Mouse (Mus musculus) stomach, embryonic 15.5 days (tissue): Measurements from ENCODE around the gene Hoxa9. TPM values are rescaled to one million over a fixed set of nuclear protein-coding genes. Genes with fewer than 3 reads are reported as not detected.

Source experiments
- ATAC-seq: fragments of 200-750 bp; cut with Nextera tagmentation; 2 replicates; pipeline ENCODE4 v1.8.0; 2017; ENCODE audit warnings: low read depth, moderate number of reproducible peaks, moderate TSS enrichment; ENCODE audit not compliant: insufficient read depth, low FRiP score
- H3K27ac ChIP-seq: fragments of 300-500 bp; sonication (generic); 2 replicates; pipeline ENCODE4 v1.5.1; 2015; ENCODE audit warnings: mild to moderate bottlenecking, inconsistent platforms
- H3K27me3 ChIP-seq: fragments of 300-500 bp; sonication (generic); replicated peaks from 2 replicates; pipeline ENCODE4 v1.6.1; 2015; ENCODE audit warnings: inconsistent platforms
- H3K36me3 ChIP-seq: fragments of 300-500 bp; sonication (generic); 2 replicates; pipeline ENCODE4 v1.6.1; 2015; ENCODE audit warnings: inconsistent platforms
- H3K4me1 ChIP-seq: fragments of 300-500 bp; sonication (generic); 2 replicates; pipeline ENCODE4 v1.6.1; 2015; ENCODE audit warnings: inconsistent platforms
- H3K4me2 ChIP-seq: fragments of 300-500 bp; sonication (generic); 2 replicates; pipeline ENCODE4 v1.6.1; 2015; ENCODE audit warnings: mild to moderate bottlenecking, inconsistent platforms
- H3K4me3 ChIP-seq: fragments of 300-500 bp; sonication (generic); replicated peaks from 2 replicates; pipeline ENCODE4 v1.5.1; 2015; ENCODE audit warnings: inconsistent platforms
- H3K9ac ChIP-seq: fragments of 300-500 bp; sonication (generic); 2 replicates; pipeline ENCODE4 v1.6.1; 2015; ENCODE audit warnings: inconsistent platforms
- H3K9me3 ChIP-seq: fragments of 300-500 bp; sonication (generic); 2 replicates; pipeline ENCODE4 v1.6.1; 2016; ENCODE audit warnings: inconsistent platforms
- WGBS: fragments of 180-500 bp; shearing (Covaris S2); methylation state at CpG from one replicate; pipeline ENCODE4 v1.1.7; 2015; 5-methylcytosine and 5-hydroxymethylcytosine counted together
- polyA plus RNA-seq: library from polyadenylated mRNA; unstranded; fragments of >200 nt; fragmentation: Nextera tagmentation; extraction: Ambion mirVana; gene quantifications from 2 replicates; pipeline ENCODE4 v1.2.1, GENCODE M21; 2015

Hoxa9 gene
- polyA plus RNA-seq, 1 experiment from 2014 or later, result 1.9 TPM

- peak overlapping the region; percentile 41 for H3K4me2 ChIP-seq
- peak overlapping the region; percentile 71; the same call in 1 of the 2 replicates for H3K27ac ChIP-seq
- H3K4me1 ChIP-seq, result peaks cover 53% of the 10 kb centered on the region
- H3K9ac ChIP-seq, result no peak overlapping the region; the same call in 1 of the 2 replicates
- no peak overlapping the region; the same call in 1 of the 2 replicates for H3K4me3 ChIP-seq
- H3K36me3 ChIP-seq, result no peaks in the 10 kb centered on the region
- 26% methylated on average over 10 of the region's 10 CpGs for whole genome bisulfite sequencing
- H3K9me3 ChIP-seq, result no peaks in the 10 kb centered on the region
- H3K27me3 ChIP-seq, result peaks cover 2% of the 10 kb centered on the region; the same call in 1 of the 2 replicates
- no peak for ATAC-seq
These were observed 47.4 kb downstream of the Hoxa9 start for GRCm38 (mm10) chr6:52183311-52184080.

GRCm38 (mm10) chr6:52182793-52183192 lies 48.1 kb downstream of the Hoxa9 start:
- Histone ChIP-seq H3K4me1 (peaks cover 53% of the 10 kb centered on the region), H3K4me2 (no peak overlapping the region), H3K4me3 (no peak overlapping the region), H3K27me3 (peaks cover 2% of the 10 kb centered on the region; the same call in 1 of the 2 replicates), H3K36me3 (no peaks in the 10 kb centered on the region), H3K9me3 (no peaks in the 10 kb centered on the region), H3K9ac (no peak overlapping the region; the same call in 1 of the 2 replicates), H3K27ac (peak overlapping the region; percentile 71; the same call in 1 of the 2 replicates)
- 67% methylated on average over 1 of the region's 1 CpGs for WGBS
- no peak for ATAC-seq

- 45% methylated on average over 2 of the region's 2 CpGs for WGBS
- H3K36me3 ChIP-seq, result no peaks in the 10 kb centered on the region
- H3K27ac ChIP-seq, result no peak overlapping the region
- ATAC-seq, result no peak
- H3K9me3 ChIP-seq, result no peaks in the 10 kb centered on the region
- no peak overlapping the region for H3K4me3 ChIP-seq
- H3K4me1 ChIP-seq, result peaks cover 49% of the 10 kb centered on the region
- H3K27me3 ChIP-seq, result peaks cover 2% of the 10 kb centered on the region; the same call in 1 of the 2 replicates
- H3K4me2 ChIP-seq, result 0 out of 2 replicates have a peak overlapping the region, but pooled peaks have one; percentile 2
- no peak overlapping the region for H3K9ac ChIP-seq
These were observed 48.9 kb downstream of the Hoxa9 start for GRCm38 (mm10) chr6:52182030-52182429.

GRCm38 (mm10) chr6:52180726-52181125 lies 50.2 kb downstream of the Hoxa9 start:
- WGBS, result 40% methylated on average over 3 of the region's 3 CpGs
- no peak overlapping the region; the same call in 1 of the 2 replicates for H3K9ac ChIP-seq
- peak overlapping the region; percentile 96 for H3K27ac ChIP-seq
- no peaks in the 10 kb centered on the region for H3K36me3 ChIP-seq
- H3K27me3 ChIP-seq, result 0 out of 2 replicates have a peak, but pooled peaks cover 2% of the 10 kb centered on the region
- peaks cover 41% of the 10 kb centered on the region for H3K4me1 ChIP-seq
- no peaks in the 10 kb centered on the region for H3K9me3 ChIP-seq
- H3K4me2 ChIP-seq, result peak overlapping the region; percentile 59
- no peak for ATAC-seq
- H3K4me3 ChIP-seq, result peak overlapping the region; percentile 60

- 21% methylated on average over 11 of the region's 11 CpGs for WGBS
- Histone ChIP-seq H3K4me2 (peak overlapping the region; percentile 59), H3K36me3 (no peaks in the 10 kb centered on the region), H3K9me3 (no peaks in the 10 kb centered on the region), H3K27ac (peak overlapping the region; percentile 96), H3K27me3 (0 out of 2 replicates have a peak, but pooled peaks cover 2% of the 10 kb centered on the region), H3K9ac (peak overlapping the region; percentile 19; the same call in 1 of the 2 replicates), H3K4me1 (peaks cover 37% of the 10 kb centered on the region), H3K4me3 (peak overlapping the region; percentile 60)
- no peak for ATAC-seq
These were observed 50.6 kb downstream of the Hoxa9 start for GRCm38 (mm10) chr6:52180213-52180710.

- Histone ChIP-seq H3K9ac (peak overlapping the region; percentile 19), H3K27me3 (0 out of 2 replicates have a peak, but pooled peaks cover 2% of the 10 kb centered on the region), H3K4me1 (peaks cover 34% of the 10 kb centered on the region), H3K36me3 (no peaks in the 10 kb centered on the region), H3K27ac (peak overlapping the region; percentile 96), H3K4me3 (peak overlapping the region; percentile 60), H3K9me3 (no peaks in the 10 kb centered on the region), H3K4me2 (peak overlapping the region; percentile 59)
- ATAC-seq, result no peak
- WGBS, result 12% methylated on average over 10 of the region's 10 CpGs
These were observed 51.2 kb downstream of the Hoxa9 start for GRCm38 (mm10) chr6:52179690-52180089.

- no peaks in the 10 kb centered on the region for H3K27me3 ChIP-seq
- no peak for ATAC-seq
- H3K4me3 ChIP-seq, result peak overlapping the region; percentile 60
- H3K9ac ChIP-seq, result peak overlapping the region; percentile 24; the same call in 1 of the 2 replicates
- WGBS, result 8% methylated on average over 4 of the region's 4 CpGs
- peak overlapping the region; percentile 96 for H3K27ac ChIP-seq
- no peaks in the 10 kb centered on the region for H3K36me3 ChIP-seq
- H3K4me1 ChIP-seq, result peaks cover 28% of the 10 kb centered on the region
- H3K9me3 ChIP-seq, result no peaks in the 10 kb centered on the region
- H3K4me2 ChIP-seq, result peak overlapping the region; percentile 59
These were observed 51.8 kb downstream of the Hoxa9 start for GRCm38 (mm10) chr6:52178918-52179665.

GRCm38 (mm10) chr6:52177806-52178205 lies 53.1 kb downstream of the Hoxa9 start:
- 15% methylated on average over 9 of the region's 9 CpGs for WGBS
- ATAC-seq, result no peak
- Histone ChIP-seq H3K9me3 (no peaks in the 10 kb centered on the region), H3K27ac (peak overlapping the region; percentile 96), H3K4me1 (peaks cover 15% of the 10 kb centered on the region; the same call in 1 of the 2 replicates), H3K27me3 (no peaks in the 10 kb centered on the region), H3K36me3 (no peaks in the 10 kb centered on the region), H3K9ac (peak overlapping the region; percentile 66; the same call in 1 of the 2 replicates), H3K4me2 (peak overlapping the region; percentile 59), H3K4me3 (peak overlapping the region; percentile 60)

- H3K36me3 ChIP-seq, result no peaks in the 10 kb centered on the region
- no peak for ATAC-seq
- H3K4me3 ChIP-seq, result peak within 1 kb of the TSS; percentile 60
- 0 out of 2 replicates have a peak, but pooled peaks cover 5% of the 10 kb centered on the region for H3K27me3 ChIP-seq
- H3K9ac ChIP-seq, result peak within 1 kb of the TSS; percentile 71; the same call in 1 of the 2 replicates
- WGBS, result 2% methylated on average over 36 of the region's 36 CpGs
- no peaks in the 10 kb centered on the region for H3K9me3 ChIP-seq
- H3K27ac ChIP-seq, result peak within 1 kb of the TSS; percentile 96
- H3K4me1 ChIP-seq, result peaks cover 20% of the 10 kb centered on the region
- H3K4me2 ChIP-seq, result peak within 1 kb of the TSS; percentile 59
These were observed 53.7 kb downstream of the Hoxa9 start, which contains the start of gene 5730596B20Rik for GRCm38 (mm10) chr6:52177061-52177735. Gene 5730596B20Rik, plus strand, starts transcription at chr6:52177498.

- ATAC-seq, result no peak
- H3K27ac ChIP-seq, result peak overlapping the region; percentile 96
- no peaks in the 10 kb centered on the region for H3K36me3 ChIP-seq
- H3K4me1 ChIP-seq, result peaks cover 21% of the 10 kb centered on the region
- peaks cover 7% of the 10 kb centered on the region; the same call in 1 of the 2 replicates for H3K27me3 ChIP-seq
- peak overlapping the region; percentile 71; the same call in 1 of the 2 replicates for H3K9ac ChIP-seq
- H3K4me2 ChIP-seq, result peak overlapping the region; percentile 59
- H3K4me3 ChIP-seq, result peak overlapping the region; percentile 60
- no peaks in the 10 kb centered on the region for H3K9me3 ChIP-seq
- WGBS, result 1% methylated on average over 6 of the region's 6 CpGs
These were observed 54.5 kb downstream of the Hoxa9 start for GRCm38 (mm10) chr6:52176391-52176790.

GRCm38 (mm10) chr6:52175864-52176263 lies 55.0 kb downstream of the Hoxa9 start:
- Histone ChIP-seq H3K27ac (peak overlapping the region; percentile 96), H3K4me1 (peaks cover 20% of the 10 kb centered on the region), H3K36me3 (no peaks in the 10 kb centered on the region), H3K4me3 (peak overlapping the region; percentile 60), H3K9ac (peak overlapping the region; percentile 71; the same call in 1 of the 2 replicates), H3K27me3 (peaks cover 12% of the 10 kb centered on the region; the same call in 1 of the 2 replicates), H3K9me3 (no peaks in the 10 kb centered on the region), H3K4me2 (peak overlapping the region; percentile 59)
- whole genome bisulfite sequencing, result under 1% methylated on average over 25 of the region's 35 CpGs
- no peak for ATAC-seq
